Mouse (Mus musculus): ENCODE results near the gene Siah2. TPM values are rescaled to one million over a fixed set of nuclear protein-coding genes. Genes with fewer than 3 reads are reported as not detected.

The Siah2 gene
- polyA plus RNA-seq, 1 experiment from 2014 or later: 10.9 TPM

DNA sequence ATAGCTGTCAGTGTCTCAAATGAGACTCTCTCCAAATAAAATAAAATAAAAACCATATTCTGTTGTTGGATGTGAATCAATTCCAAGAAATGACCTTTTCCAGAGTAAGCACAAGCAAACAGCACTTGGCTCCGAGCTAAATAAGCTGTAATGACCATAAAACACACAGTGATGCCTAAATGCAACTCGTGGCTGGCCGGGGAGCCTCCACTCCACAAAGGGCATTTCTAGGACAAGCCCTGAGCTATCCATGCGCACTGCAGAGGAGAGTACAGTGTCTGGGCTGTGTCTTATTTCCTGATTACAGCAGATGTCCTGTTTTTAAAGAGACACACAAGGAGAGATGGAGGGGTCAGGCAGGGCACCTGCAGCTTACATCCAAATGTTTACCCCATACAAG lies 12.2 kb downstream of the Siah2 start:
- H3K4me3 ChIP-seq: no peak overlapping the region
- peak overlapping the region; percentile 30; the same call in 1 of the 2 replicates for H3K27ac ChIP-seq (replicated peaks)
- H3K27me3 ChIP-seq: no peaks in the 10 kb centered on the region
- no peak overlapping the region for H3K4me2 ChIP-seq
- no peaks in the 10 kb centered on the region for H3K36me3 ChIP-seq
- no peak for ATAC-seq (ENCODE audit: low FRiP score, low read depth)
- WGBS: 51% methylated on average over 4 of the region's 4 CpGs
- H3K4me1 ChIP-seq (replicated peaks): peaks cover 46% of the 10 kb centered on the region
- H3K9ac ChIP-seq: no peak overlapping the region
- no peaks in the 10 kb centered on the region for H3K9me3 ChIP-seq

GRCm38 (mm10) chr3:58678905-58679304 lies 13.3 kb downstream of the Siah2 start:
- Histone ChIP-seq H3K4me1 (replicated peaks) (peaks cover 46% of the 10 kb centered on the region), H3K4me2 (no peak overlapping the region), H3K9me3 (no peaks in the 10 kb centered on the region), H3K36me3 (0 out of 2 replicates have a peak, but pooled peaks cover 6% of the 10 kb centered on the region), H3K4me3 (no peak overlapping the region), H3K27ac (replicated peaks) (no peak overlapping the region), H3K9ac (no peak overlapping the region), H3K27me3 (no peaks in the 10 kb centered on the region)
- no peak for ATAC-seq (ENCODE audit: low FRiP score, low read depth)
- WGBS: 47% methylated on average over 2 of the region's 2 CpGs

DNA sequence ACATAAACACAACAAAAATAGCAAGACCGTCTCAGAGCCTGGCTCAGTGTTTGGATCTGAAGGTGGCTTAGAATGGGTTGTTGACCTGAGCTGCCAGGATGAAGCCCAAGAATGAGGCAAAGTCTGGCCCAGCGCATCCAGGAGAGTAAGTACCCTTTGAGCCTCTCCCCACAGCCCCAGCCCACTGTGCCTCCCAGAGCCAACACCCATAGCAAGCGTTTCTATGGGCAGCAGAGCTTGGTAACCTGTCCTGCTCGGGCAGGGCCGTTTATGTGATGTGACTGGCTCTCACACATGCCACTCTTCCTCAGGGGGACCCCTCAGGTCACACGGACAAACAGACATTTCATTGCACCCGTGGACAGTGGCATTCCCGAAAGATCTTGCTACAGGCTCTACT lies 13.8 kb downstream of the Siah2 start:
- Histone ChIP-seq H3K4me1 (replicated peaks) (peaks cover 44% of the 10 kb centered on the region), H3K36me3 (0 out of 2 replicates have a peak, but pooled peaks cover 6% of the 10 kb centered on the region), H3K27ac (replicated peaks) (no peak overlapping the region), H3K9me3 (no peaks in the 10 kb centered on the region), H3K4me3 (no peak overlapping the region), H3K9ac (no peak overlapping the region), H3K27me3 (no peaks in the 10 kb centered on the region), H3K4me2 (no peak overlapping the region)
- no peak for ATAC-seq (ENCODE audit: low FRiP score, low read depth)
- 60% methylated on average over 8 of the region's 8 CpGs for WGBS

- no peak overlapping the region for H3K4me2 ChIP-seq
- no peak overlapping the region; the same call in 1 of the 2 replicates for H3K27ac ChIP-seq (replicated peaks)
- ATAC-seq (ENCODE audit: low FRiP score, low read depth): no peak
- H3K9me3 ChIP-seq: no peaks in the 10 kb centered on the region
- H3K4me1 ChIP-seq (replicated peaks): peaks cover 37% of the 10 kb centered on the region
- WGBS: 49% methylated on average over 3 of the region's 3 CpGs
- no peak overlapping the region for H3K9ac ChIP-seq
- no peak overlapping the region for H3K4me3 ChIP-seq
- H3K27me3 ChIP-seq: no peaks in the 10 kb centered on the region
- H3K36me3 ChIP-seq: 0 out of 2 replicates have a peak, but pooled peaks cover 6% of the 10 kb centered on the region
Observed at GRCm38 (mm10) chr3:58677615-58678014, 14.6 kb downstream of the Siah2 start.

- H3K4me2 ChIP-seq: no peak overlapping the region
- 93% methylated on average over 5 of the region's 5 CpGs for WGBS
- 0 out of 2 replicates have a peak, but pooled peaks cover 6% of the 10 kb centered on the region for H3K36me3 ChIP-seq
- H3K27ac ChIP-seq (replicated peaks): no peak overlapping the region
- H3K4me3 ChIP-seq: no peak overlapping the region
- ATAC-seq (ENCODE audit: low FRiP score, low read depth): no peak
- H3K4me1 ChIP-seq (replicated peaks): peaks cover 10% of the 10 kb centered on the region
- no peak overlapping the region for H3K9ac ChIP-seq
- no peaks in the 10 kb centered on the region for H3K27me3 ChIP-seq
- no peaks in the 10 kb centered on the region for H3K9me3 ChIP-seq
Observed at GRCm38 (mm10) chr3:58673295-58673694, 18.9 kb downstream of the Siah2 start.

- Histone ChIP-seq H3K4me1 (replicated peaks) (peaks cover 4% of the 10 kb centered on the region; the same call in 1 of the 2 replicates), H3K27ac (replicated peaks) (no peak overlapping the region), H3K36me3 (0 out of 2 replicates have a peak, but pooled peaks cover 6% of the 10 kb centered on the region), H3K4me2 (no peak overlapping the region), H3K9me3 (no peaks in the 10 kb centered on the region), H3K4me3 (no peak overlapping the region), H3K27me3 (no peaks in the 10 kb centered on the region), H3K9ac (no peak overlapping the region)
- ATAC-seq (ENCODE audit: low FRiP score, low read depth): no peak
- WGBS: 73% methylated on average over 4 of the region's 4 CpGs
Observed at GRCm38 (mm10) chr3:58672481-58673183, 19.6 kb downstream of the Siah2 start.

DNA sequence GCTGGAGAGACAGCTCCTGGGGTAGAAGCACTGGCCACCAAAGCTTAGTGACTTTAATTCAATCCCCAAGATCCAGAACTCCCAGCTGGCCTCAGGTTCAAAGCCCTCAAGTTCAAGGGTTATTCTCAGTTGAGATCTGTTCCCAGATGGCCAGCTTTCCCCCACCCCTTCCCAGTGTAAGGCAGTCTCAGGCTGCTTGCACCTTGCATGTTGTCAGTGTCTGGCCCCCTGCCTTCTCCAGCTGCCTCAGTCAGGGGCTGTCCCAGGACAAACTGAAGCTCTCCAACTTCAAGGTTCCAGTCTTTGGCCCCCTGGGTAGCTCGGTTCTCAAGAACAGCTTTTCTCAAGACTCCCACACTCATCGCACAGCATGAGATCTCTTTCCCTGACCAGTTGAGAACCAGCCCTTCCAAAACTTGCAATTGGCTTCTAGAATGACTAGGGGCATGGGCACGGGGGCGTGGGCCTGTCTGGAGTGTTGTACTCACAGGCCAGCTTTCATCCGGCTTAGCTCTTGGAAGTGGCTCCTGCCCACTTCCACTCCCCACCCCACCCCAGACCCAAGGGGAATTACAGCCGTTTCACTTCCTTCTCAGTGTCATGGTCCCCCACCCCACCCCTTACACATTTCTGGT lies 20.5 kb downstream of the Siah2 start:
- H3K4me1 ChIP-seq (replicated peaks): no peaks in the 10 kb centered on the region
- no peak overlapping the region for H3K9ac ChIP-seq
- H3K27ac ChIP-seq (replicated peaks): no peak overlapping the region
- no peaks in the 10 kb centered on the region for H3K27me3 ChIP-seq
- no peak overlapping the region for H3K4me2 ChIP-seq
- no peaks in the 10 kb centered on the region for H3K9me3 ChIP-seq
- H3K36me3 ChIP-seq: 0 out of 2 replicates have a peak, but pooled peaks cover 6% of the 10 kb centered on the region
- 69% methylated on average over 6 of the region's 6 CpGs for WGBS
- peak; percentile 39; the same call in 1 of the 2 replicates for ATAC-seq (ENCODE audit: low FRiP score, low read depth)
- H3K4me3 ChIP-seq: no peak overlapping the region

DNA sequence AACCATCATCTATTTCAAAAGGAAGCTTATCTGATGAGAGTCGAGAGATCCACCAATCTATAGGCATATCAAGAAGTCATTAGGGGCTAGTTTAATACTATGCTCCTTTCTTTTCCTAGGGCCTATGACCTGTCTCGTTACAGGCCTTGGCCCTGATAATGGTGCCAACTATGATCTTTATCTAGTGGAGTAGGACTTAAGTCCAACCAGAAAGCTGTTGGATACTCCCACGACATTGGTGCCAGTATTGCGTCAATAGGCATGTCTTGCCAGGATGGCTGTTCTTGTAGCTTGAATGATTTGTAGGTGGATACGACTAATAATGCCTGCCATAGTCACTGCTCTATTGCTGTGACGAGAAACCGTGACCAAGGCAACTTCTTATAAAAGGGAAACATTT lies 28.2 kb downstream of the Siah2 start:
- no peaks in the 10 kb centered on the region for H3K9me3 ChIP-seq
- H3K4me3 ChIP-seq: no peak overlapping the region
- H3K27me3 ChIP-seq: no peaks in the 10 kb centered on the region
- H3K9ac ChIP-seq: no peak overlapping the region
- no peaks in the 10 kb centered on the region for H3K36me3 ChIP-seq
- H3K4me1 ChIP-seq (replicated peaks): no peaks in the 10 kb centered on the region
- no peak overlapping the region for H3K27ac ChIP-seq (replicated peaks)
- ATAC-seq (ENCODE audit: low FRiP score, low read depth): no peak
- no peak overlapping the region for H3K4me2 ChIP-seq
- 82% methylated on average over 7 of the region's 7 CpGs for WGBS

DNA sequence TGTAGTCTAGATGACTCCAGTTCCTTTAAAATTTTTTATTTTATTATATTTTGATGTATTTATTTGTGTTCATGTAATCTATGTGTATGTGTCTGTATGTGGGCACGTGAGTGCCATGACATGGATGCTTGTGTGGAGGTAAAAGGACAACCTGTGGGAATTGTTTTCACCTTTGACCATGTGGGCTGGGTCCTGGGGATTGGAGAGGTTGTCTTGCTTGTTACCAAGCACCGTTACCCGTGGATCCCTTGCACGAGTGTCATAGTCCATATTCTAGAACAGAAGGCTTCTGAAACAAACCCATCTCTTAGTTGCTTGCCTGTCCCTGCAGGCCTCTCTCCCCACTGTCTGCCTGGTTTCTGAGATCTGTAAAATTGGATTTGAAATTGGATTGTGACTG lies 31.6 kb downstream of the Siah2 start:
- no peak for ATAC-seq (ENCODE audit: low FRiP score, low read depth)
- H3K4me2 ChIP-seq: no peak overlapping the region
- H3K4me3 ChIP-seq: no peak overlapping the region
- no peaks in the 10 kb centered on the region for H3K27me3 ChIP-seq
- H3K9me3 ChIP-seq: no peaks in the 10 kb centered on the region
- WGBS: 89% methylated on average over 4 of the region's 4 CpGs
- H3K9ac ChIP-seq: no peak overlapping the region
- no peak overlapping the region for H3K27ac ChIP-seq (replicated peaks)
- no peaks in the 10 kb centered on the region for H3K36me3 ChIP-seq
- H3K4me1 ChIP-seq (replicated peaks): no peaks in the 10 kb centered on the region; the same call in 1 of the 2 replicates

DNA sequence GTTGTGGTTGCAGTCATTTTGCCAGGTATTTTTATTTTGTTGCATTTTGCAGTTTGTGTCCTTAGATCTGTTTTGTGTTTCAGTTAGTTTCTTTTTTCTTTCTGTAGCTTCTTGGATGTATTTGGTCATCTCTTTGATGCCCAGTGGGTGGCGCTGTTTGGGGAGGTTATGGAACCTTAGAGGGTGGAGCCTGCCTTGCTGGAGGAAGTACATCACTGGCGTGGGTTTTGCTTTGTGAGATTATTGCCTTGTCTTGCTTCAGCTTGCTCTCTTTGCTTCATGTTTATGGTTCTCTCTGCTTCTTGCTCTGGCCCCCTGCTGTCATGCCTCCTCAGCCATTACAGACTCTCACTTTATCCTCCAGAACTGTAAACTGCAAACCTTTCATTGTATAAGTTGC lies 34.8 kb downstream of the Siah2 start:
- no peaks in the 10 kb centered on the region for H3K9me3 ChIP-seq
- no peaks in the 10 kb centered on the region for H3K27me3 ChIP-seq
- H3K4me2 ChIP-seq: no peak overlapping the region
- H3K27ac ChIP-seq (replicated peaks): no peak overlapping the region
- H3K4me1 ChIP-seq (replicated peaks): no peaks in the 10 kb centered on the region; the same call in 1 of the 2 replicates
- H3K36me3 ChIP-seq: no peaks in the 10 kb centered on the region
- no peak for ATAC-seq (ENCODE audit: low FRiP score, low read depth)
- WGBS: 26% methylated on average over 2 of the region's 2 CpGs
- H3K9ac ChIP-seq: no peak overlapping the region
- H3K4me3 ChIP-seq: no peak overlapping the region

GRCm38 (mm10) chr3:58655362-58656130 lies 36.7 kb downstream of the Siah2 start:
- H3K36me3 ChIP-seq: no peaks in the 10 kb centered on the region
- 55% methylated on average over 17 of the region's 17 CpGs for WGBS
- H3K27me3 ChIP-seq: no peaks in the 10 kb centered on the region
- H3K27ac ChIP-seq (replicated peaks): no peak overlapping the region
- peak; percentile 88 for ATAC-seq (ENCODE audit: low FRiP score, low read depth)
- H3K4me3 ChIP-seq: no peak overlapping the region
- H3K9me3 ChIP-seq: no peaks in the 10 kb centered on the region
- H3K4me1 ChIP-seq (replicated peaks): no peaks in the 10 kb centered on the region; the same call in 1 of the 2 replicates
- H3K4me2 ChIP-seq: no peak overlapping the region
- no peak overlapping the region for H3K9ac ChIP-seq

DNA sequence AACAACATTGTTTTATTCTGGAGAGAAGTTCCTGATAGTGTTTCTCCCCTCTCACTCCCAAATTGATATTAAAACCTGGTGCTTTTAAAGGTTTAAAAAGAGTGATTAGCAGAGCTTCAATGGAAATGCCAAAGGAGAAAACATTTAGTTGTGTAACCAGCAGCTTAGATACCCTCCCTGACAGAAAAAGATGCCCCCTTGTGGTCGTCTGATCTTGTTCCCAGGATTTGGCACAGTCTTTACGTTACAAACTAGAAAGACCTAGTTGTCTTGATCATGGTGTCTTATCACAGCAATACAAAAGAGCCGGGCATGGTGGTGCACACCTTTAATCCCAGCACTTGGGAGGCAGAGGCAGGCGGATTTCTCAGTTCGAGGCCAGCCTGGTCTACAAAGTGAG lies 38.3 kb downstream of the Siah2 start:
- no peak for ATAC-seq (ENCODE audit: low FRiP score, low read depth)
- no peaks in the 10 kb centered on the region for H3K27me3 ChIP-seq
- no peak overlapping the region for H3K4me3 ChIP-seq
- H3K4me2 ChIP-seq: no peak overlapping the region
- WGBS: 62% methylated on average over 5 of the region's 5 CpGs
- H3K9me3 ChIP-seq: no peaks in the 10 kb centered on the region
- H3K36me3 ChIP-seq: no peaks in the 10 kb centered on the region
- H3K9ac ChIP-seq: no peak overlapping the region
- no peak overlapping the region for H3K27ac ChIP-seq (replicated peaks)
- no peaks in the 10 kb centered on the region; the same call in 1 of the 2 replicates for H3K4me1 ChIP-seq (replicated peaks)

Data from hindbrain, embryonic 15.5 days (tissue).